Mouse (Mus musculus) Patski (cell line): ENCODE measurements around the gene Cbfa2t2. TPM values are rescaled to one million over a fixed set of nuclear protein-coding genes. Genes with fewer than 3 reads are reported as not detected.

ENCODE experiments used
- ATAC-seq: fragments of 100-300 bp; one replicate; pipeline ENCODE4 v1.8.0; 2021
- CTCF ChIA-PET: fragments of 350-600 bp; sonication (Branson Sonifier 250); formaldehyde crosslinking; loops from one replicate; lab custom pipeline; 2022; ENCODE audit warnings: inconsistent platforms; lab: Charles Lee
- POLR2A ChIA-PET: fragments of 350-600 bp; sonication (Branson Sonifier 250); formaldehyde crosslinking; loops from one replicate; lab custom pipeline; 2022; ENCODE audit warnings: antibody characterized with exemption, inconsistent platforms; lab: Charles Lee
- DNase-seq: peaks from one replicate; pipeline ENCODE4 v3.0.0-alpha.2; 2011; ENCODE audit warnings: low read depth, low spot score
- H3K27me3 ChIP-seq: fragments of 371-371 bp; one replicate; pipeline ENCODE4 v1.5.1; 2021
- CTCF ChIP-seq: fragments of 100-300 bp; IDR thresholded peaks from one replicate; pipeline ENCODE4 v1.5.1; 2021
- in situ Hi-C: fragments of 300-500 bp; cut with MboI; formaldehyde crosslinking; loops from 3 replicates; pipeline ENCODE4 v1.11.1; 2018; ENCODE audit warnings: low pct_unique_long_range_greater_than_20kb, mixed read lengths
- polyA plus RNA-seq: library from polyadenylated mRNA; unstranded; gene quantifications from one replicate; pipeline ENCODE4 v1.2.3, GENCODE M21; 2021

The Cbfa2t2 gene
- polyA plus RNA-seq, 1 experiment from 2014 or later: 27.2 TPM

GRCm38 (mm10) chr2:154570666-154571065 lies 134.4 kb downstream of the Cbfa2t2 start:
- POLR2A ChIA-PET: no interaction called here
- in situ Hi-C loops: no loop called here
- CTCF ChIA-PET: no interaction called here
- H3K27me3 ChIP-seq: no peaks in the 10 kb centered on the region
- ATAC-seq (no peak), DNase-seq (no peak)
- no peak for TF ChIP-seq CTCF

GRCm38 (mm10) chr2:154571266-154571665 lies 135.0 kb downstream of the Cbfa2t2 start:
- H3K27me3 ChIP-seq: no peaks in the 10 kb centered on the region
- CTCF ChIA-PET: no interaction called here
- no peak for TF ChIP-seq CTCF
- POLR2A ChIA-PET: interaction anchor here (0.6 kb wide), 1 partner anchor 73 kb away, joined by 5 read pairs; no protein-coding TSS in a partner anchor
- no peak for DNase-seq
- in situ Hi-C loops: no loop called here
- ATAC-seq: no peak

GRCm38 (mm10) chr2:154571976-154572375 lies 135.7 kb downstream of the Cbfa2t2 start:
- no peak for TF ChIP-seq CTCF
- ATAC-seq: no peak
- H3K27me3 ChIP-seq: no peaks in the 10 kb centered on the region
- in situ Hi-C loops: no loop called here
- POLR2A ChIA-PET: interaction anchor here (0.6 kb wide), 1 partner anchor 23 kb away, joined by 3 read pairs; no protein-coding TSS in a partner anchor
- CTCF ChIA-PET: no interaction called here
- DNase-seq: no peak

- no peaks in the 10 kb centered on the region for H3K27me3 ChIP-seq
- in situ Hi-C loops: no loop called here
- no peak for TF ChIP-seq CTCF
- DNase-seq (no peak), ATAC-seq (no peak)
- CTCF ChIA-PET: interaction anchor here (0.7 kb wide), 1 partner anchor 25 kb away, joined by 3 read pairs; no protein-coding TSS in a partner anchor
- POLR2A ChIA-PET: no interaction called here
Observed at GRCm38 (mm10) chr2:154572996-154573395, 136.7 kb downstream of the Cbfa2t2 start.

GRCm38 (mm10) chr2:154574271-154574670 lies 138.0 kb downstream of the Cbfa2t2 start:
- H3K27me3 ChIP-seq: no peaks in the 10 kb centered on the region
- CTCF ChIA-PET: no interaction called here
- POLR2A ChIA-PET: no interaction called here
- ATAC-seq (no peak), DNase-seq (no peak)
- in situ Hi-C loops: no loop called here
- TF ChIP-seq CTCF: no peak

GRCm38 (mm10) chr2:154576876-154577743 lies 140.8 kb downstream of the Cbfa2t2 start:
- in situ Hi-C loops: loop anchor here (25.0 kb wide), 1 partner anchor 365 kb away; the partner anchor contains the start of gene Bpifb5
- ATAC-seq (no peak), DNase-seq (no peak)
- POLR2A ChIA-PET: interaction anchor here (0.6 kb wide), 1 partner anchor 20 kb away, joined by 3 read pairs; no protein-coding TSS in a partner anchor
- TF ChIP-seq CTCF: no peak
- no peaks in the 10 kb centered on the region for H3K27me3 ChIP-seq
- CTCF ChIA-PET: no interaction called here

GRCm38 (mm10) chr2:154577744-154578067 lies 141.4 kb downstream of the Cbfa2t2 start:
- no peak for ATAC-seq
- POLR2A ChIA-PET: no interaction called here
- CTCF ChIA-PET: no interaction called here
- DNase-seq: no peak
- in situ Hi-C loops: loop anchor here (25.0 kb wide), 1 partner anchor 365 kb away; the partner anchor contains the start of gene Bpifb5
- TF ChIP-seq CTCF: no peak
- H3K27me3 ChIP-seq: no peaks in the 10 kb centered on the region

- no peak for TF ChIP-seq CTCF
- ChIA-PET CTCF (interaction anchor here (0.7 kb wide), 1 partner anchor 12 kb away, joined by 3 read pairs; no protein-coding TSS in a partner anchor), POLR2A (no interaction called here)
- no peaks in the 10 kb centered on the region for H3K27me3 ChIP-seq
- no peak for ATAC-seq
- in situ Hi-C loops: loop anchor here (25.0 kb wide), 1 partner anchor 368 kb away; the partner anchor contains the start of gene Bpifb5
- DNase-seq: no peak
Observed at GRCm38 (mm10) chr2:154580586-154580985, 144.3 kb downstream of the Cbfa2t2 start.

- no peak for TF ChIP-seq CTCF
- POLR2A ChIA-PET: no interaction called here
- in situ Hi-C loops: loop anchor here (25.0 kb wide), 1 partner anchor 369 kb away; the partner anchor contains the start of gene Bpifb5
- CTCF ChIA-PET: no interaction called here
- ATAC-seq: no peak
- DNase-seq: no peak
- no peaks in the 10 kb centered on the region for H3K27me3 ChIP-seq
Observed at GRCm38 (mm10) chr2:154581421-154581820, 145.1 kb downstream of the Cbfa2t2 start.

GRCm38 (mm10) chr2:154583906-154584872 lies 147.9 kb downstream of the Cbfa2t2 start:
- no peak for ATAC-seq
- POLR2A ChIA-PET: interaction anchor here (0.9 kb wide), 1 partner anchor 10 kb away, joined by 3 read pairs; no protein-coding TSS in a partner anchor
- DNase-seq: no peak
- no peak for TF ChIP-seq CTCF
- CTCF ChIA-PET: interaction anchor here (0.9 kb wide), 1 partner anchor 11 kb away, joined by 4 read pairs; no protein-coding TSS in a partner anchor
- H3K27me3 ChIP-seq: no peaks in the 10 kb centered on the region
- in situ Hi-C loops: loop anchor here (25.0 kb wide), 1 partner anchor 372 kb away; the partner anchor contains the start of gene Bpifb5
